Mouse (Mus musculus) c-Kit-positive CD71-positive TER-119-negative erythroid progenitor cells, embryonic 14.5 days (primary cell): ENCODE results near the gene Tmem106b.

Source experiments
- DNase-seq: peaks from one replicate; pipeline ENCODE4 v3.0.0-alpha.2; 2013; ENCODE audit warnings: low read depth

Tmem106b gene

GRCm38 (mm10) chr6:13069302-13070146 lies at the start of gene Tmem106b:
Gene Tmem106b (plus strand): TSS chr6:13069759.
- DNase-seq = peak; percentile 87

GRCm38 (mm10) chr6:13021245-13022100 lies 48.1 kb upstream of the Tmem106b start:
- no peak for DNase-seq

DNA sequence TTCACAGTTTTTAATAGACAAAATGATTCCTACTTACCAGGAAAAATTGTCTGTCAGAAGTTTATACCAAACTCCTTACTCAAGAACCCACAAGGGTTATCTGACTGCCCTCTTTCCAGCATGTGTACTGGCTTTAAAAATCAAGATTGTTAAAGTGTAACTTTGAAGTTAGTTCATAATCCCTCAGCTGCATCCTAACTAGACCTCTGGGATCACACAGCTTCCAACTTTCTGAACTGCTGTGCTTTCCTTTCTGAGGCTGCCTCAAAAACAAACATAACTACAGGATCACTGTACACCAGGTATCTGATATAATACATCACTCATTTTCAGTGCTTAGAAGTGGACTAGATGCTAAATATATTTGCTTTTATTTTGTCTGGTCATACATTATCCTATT lies 39.0 kb upstream of the Tmem106b start:
- DNase-seq = no peak

DNA sequence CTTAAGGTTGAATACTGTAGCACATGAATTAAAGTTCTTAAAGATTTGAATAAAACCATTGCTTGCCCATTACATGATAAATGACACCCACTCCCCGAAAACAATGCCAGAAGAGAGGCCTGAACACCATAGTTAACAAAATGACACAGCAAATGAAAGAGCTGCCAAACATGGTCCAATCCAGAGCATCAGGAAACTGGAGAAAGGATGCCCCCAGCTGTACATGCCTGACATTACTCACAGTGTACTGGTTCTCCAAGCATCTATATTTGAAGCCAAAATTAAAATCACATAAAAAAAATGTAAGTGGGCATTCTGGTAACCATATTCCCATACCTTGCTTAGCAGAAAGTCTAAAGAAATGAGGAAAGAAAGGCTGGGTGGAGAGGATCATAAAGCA lies 38.6 kb upstream of the Tmem106b start:
- no peak for DNase-seq

DNA sequence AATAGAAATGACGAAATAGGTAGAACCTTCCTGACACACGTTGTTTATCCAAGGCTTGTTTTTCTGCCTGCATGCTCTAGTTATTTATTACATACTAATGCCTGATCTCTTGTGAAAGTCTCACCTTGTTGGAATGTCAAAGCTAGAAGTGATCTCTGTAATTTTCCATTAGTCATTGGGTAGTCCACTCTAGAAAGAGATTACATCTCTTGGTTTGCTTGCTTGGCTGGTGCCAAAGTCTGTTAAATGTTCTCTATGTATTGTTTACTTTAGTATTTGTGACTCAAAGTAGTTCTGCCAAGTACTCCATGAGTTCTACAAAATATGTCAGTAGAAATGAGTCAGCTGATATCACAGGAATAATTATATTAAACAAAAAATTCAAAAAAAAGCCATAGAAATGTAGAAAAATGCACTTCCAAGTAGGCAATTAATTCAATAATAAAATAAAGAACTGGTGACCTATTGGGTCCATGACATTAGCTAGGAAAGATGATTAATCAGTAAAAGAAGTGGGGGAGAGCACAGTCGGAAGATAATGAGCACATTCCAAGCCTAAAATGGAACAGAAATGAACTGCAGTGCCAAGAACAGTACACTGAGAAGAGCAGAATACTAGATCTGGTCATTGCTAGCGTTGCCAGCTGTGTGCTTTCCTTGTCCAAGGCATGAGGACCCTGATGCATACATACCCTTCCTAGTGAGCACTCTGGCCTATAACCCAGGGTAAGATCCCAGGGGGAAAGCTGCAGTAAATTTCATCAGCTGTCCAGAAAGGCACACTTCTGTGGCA lies 17.0 kb upstream of the Tmem106b start:
- DNase-seq = no peak

DNA sequence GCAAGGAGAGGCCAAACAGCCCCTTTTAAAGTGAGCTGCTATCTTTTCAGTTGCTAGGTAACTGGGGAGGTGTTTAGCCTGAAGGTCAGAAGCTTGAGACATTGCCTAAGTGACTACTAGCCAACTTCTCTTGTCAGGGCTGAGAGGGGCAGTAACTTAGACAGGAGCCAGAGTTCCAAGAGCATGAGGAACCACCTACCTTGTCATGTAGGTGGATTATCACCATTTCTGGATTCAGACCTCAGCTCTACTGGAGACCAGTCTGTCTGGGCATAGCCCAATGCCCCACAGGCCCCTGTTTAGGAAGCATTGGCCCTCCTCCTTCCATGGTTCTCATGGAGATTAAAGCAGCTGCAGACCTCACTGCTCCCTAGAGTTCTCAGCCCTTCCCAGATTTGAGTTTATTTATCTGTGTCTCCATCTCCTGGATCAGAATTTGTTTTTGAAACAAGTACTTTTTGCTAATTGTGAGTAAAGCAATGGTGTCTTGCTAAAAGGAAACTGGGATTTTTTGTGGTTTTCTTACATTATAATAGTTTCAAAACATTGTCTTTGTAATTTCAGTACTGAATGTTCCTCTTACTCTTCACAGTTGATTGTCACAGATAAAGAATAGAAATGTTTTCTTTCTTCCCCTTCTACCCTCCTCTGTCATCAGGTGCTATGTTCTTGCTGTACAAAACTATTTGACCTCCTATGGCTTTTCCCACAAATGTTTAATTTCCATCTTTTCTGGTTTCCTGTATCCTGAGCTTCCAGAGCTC lies 8.1 kb upstream of the Tmem106b start:
- DNase-seq = no peak

DNA sequence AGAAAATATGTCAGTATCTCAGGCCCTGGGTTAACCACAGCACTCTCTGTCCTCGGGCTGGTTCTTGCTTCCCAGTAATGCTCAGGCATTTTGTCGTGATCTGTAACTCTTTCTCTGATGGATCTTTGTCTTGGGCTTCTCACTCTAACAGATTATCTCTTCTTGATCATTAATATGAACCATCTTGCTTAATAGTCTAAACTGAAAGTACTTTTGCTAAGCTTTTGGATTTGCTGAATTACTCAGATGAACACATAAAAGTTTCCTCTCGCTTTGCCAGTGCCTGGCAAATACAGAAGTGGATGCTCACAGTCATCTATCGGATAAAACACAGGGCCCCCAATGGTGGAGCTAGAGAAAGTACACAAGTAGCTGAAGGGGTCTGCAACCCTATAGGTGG lies 7.5 kb upstream of the Tmem106b start:
- DNase-seq = no peak

DNA sequence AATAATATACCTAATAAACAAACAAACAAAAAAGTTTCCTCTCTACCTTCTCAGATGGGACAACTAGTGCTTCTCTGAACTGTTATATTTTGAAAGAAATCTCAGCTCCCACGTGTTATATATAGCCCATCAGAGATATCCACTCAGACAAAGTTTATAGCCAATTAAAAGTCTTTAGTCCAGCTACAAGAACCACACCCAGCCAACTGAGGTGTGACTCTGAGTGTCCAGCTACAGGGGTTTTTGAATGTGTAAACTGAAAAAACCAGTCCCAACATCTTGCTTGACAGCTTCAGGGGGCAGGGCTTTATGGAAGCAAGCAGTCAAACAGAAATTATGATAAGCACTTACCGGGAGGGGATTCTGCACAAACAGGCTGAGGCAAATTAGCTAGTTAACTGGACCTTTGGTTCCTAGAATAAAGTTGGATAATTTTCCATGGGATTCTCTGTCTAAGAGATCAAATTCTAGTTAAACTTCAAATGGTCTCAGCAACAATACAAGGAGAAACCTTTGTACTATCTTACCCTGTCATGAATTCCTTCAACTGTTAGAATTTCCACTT lies 6.8 kb upstream of the Tmem106b start:
- DNase-seq = no peak

DNA sequence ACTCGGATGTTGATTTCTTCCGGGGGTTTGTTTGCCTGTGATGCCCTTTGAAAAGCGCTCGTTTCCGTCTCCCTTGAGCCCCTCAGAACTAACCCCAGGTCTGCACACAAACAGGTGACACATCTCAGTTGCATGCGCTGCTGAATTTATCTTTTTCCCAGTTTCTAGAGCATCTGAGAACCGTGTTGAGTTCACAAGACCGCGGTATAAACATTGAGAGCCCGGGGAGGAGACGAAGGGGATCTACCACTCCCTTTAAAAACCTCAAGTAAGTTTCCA lies 527 bp downstream of the Tmem106b start:
- DNase-seq = peak; percentile 17

GRCm38 (mm10) chr6:13070485-13070884 lies 926 bp downstream of the Tmem106b start:
- peak; percentile 16 for DNase-seq

DNA sequence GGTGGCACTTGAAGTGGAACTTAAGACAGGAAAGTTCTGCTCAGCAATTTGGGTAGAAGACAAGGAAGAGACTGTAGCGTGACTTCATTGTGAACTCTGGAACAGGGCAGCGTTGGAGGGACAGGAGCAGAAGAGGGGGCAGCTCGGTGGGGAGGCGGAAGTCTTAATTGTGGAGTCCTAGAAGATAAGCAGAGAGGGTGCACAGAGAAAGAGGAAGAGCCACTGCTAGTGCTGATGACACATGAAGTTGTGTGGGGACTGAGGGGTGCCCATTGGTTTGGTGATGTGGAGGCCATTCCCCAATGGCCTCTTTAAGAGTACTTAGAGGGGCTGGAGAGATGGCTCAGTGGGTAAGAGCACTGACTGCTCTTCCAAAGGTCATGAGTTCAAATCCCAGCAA lies 3.5 kb downstream of the Tmem106b start:
- no peak for DNase-seq

DNA sequence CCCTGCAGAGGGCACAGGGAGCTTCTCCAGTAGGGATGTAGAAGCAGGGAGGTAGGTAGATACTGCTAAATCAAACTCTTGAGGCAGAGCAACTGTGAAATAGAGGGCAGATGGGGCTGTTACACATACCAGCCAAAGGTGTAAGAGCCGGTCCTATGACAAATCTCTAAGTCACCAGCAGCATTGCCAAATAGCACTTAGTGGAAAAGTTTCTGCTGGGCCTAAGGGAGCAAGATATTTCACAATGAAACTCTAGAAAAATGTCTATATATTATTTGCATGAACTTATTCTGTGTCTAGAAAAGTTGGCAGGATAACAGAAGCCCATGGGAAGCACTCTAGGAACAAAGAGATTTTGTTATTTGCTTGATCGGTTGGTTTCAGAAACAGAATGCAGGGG lies 4.3 kb downstream of the Tmem106b start:
- no peak for DNase-seq

GRCm38 (mm10) chr6:13082881-13083280 lies 13.3 kb downstream of the Tmem106b start:
- no peak for DNase-seq

- DNase-seq = no peak
Measured at GRCm38 (mm10) chr6:13096656-13097435, 27.3 kb downstream of the Tmem106b start.

DNA sequence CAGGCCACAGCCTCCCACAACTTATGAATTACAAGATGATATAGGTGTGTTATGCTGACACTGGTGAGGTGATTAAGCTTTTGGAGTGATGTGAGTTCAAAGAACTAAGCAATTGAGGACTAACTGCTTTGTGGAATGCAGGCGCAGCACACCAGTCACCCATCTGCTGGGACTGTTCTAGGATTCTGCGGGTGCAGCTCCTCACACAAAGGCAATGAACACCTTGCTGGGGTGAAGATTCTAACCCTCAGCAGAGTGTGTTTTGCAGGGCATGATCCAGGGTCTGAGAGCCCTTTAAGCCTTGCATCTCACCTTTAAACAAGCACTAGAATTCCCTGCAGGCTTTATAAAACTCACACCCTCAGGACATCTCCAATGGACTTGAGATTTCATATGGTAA lies 30.6 kb downstream of the Tmem106b start:
- no peak for DNase-seq

DNA sequence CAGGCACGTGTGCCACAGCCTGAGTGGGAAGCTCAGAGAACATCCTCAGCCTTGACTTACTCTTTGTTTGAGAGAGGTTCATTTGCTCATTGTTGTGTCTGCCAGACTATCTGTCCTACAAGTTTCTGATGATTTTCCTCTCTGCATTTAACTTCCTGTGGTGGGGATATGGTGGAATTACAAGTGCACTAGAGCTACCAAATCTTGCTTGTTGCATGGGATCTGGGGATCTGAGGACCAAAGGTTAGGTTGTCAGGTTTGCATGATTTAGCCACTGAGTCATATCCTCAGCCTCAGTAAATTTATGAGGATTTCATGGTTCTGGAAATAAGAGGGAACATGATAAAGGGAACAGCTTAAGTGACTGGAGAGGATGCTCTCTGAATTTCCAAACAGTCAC lies 39.1 kb downstream of the Tmem106b start:
- no peak for DNase-seq

DNA sequence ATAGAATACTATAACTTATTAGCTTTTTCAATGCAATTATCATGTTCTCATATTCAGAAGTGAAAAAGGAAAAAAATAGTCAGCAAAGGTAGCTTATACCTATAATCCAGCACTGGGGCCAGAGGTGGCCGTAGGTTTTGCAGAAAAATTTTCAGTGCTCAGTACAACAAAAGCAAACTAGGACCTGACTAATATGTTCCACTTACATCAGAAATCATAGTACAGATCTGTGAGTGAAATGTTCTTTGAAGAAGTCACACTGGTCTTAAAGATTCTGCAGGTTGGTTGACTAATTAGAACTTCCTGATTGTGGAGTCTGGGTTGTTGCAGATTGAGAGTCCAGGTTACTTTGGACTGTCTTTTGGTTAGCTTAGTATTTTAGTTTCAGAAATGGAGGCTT lies 67.7 kb downstream of the Tmem106b start:
- no peak for DNase-seq
